Mouse (Mus musculus) frontal cortex, postnatal 14 days (tissue): ENCODE data around the gene Phf13.
A peak's percentile ranks its signal among the peaks of the same experiment; 100 is the strongest.
"Not testable (repeated sequence)": the region's sequence is repeated elsewhere in the genome, so short reads cannot be mapped to it uniquely, and the experiment has no call there.

ENCODE experiments used
- DNase-seq, 2 experiments: peaks; one replicate each; pipeline ENCODE4 v3.0.0; 2022; ENCODE audit warnings: low spot score in 2 of 2

The Phf13 gene

DNA sequence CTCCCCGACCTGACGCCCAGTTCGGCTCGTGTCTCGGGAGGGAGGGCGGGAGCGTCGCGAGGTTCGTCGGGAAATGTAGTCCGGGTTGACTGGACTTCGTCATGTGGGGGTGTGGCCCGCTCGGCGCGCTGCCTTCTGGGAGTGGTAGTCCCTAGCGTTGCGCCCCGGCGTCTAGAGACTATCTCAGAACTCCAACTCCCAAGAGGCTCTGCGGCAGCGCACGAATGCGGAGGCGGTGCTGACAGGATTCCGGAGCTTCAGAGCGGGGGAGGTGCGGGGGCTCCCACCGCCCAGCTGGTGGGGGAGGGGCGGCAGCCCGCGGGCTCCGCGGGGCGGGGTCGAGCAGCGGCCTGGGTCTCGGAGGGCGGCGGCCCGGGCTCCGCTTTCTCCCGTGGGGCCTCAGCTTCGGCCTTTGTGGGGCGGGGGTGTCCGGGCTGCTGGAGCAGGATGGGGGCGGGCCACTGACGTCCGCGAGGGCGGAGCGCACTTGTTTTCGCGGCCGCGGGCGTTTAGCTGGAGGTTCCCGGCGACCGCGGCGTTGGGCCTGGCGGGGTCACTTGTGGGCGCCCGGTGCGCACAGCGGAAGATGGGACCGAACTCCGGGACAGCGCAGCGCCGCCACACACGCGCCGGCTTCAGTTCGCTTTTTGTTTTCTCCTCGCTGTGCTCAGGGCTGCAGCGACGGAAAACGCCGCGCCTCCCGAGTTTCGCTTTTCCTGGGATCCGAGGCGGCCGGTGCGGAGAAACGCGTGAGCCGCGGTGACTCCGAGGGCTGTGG lies at the start of gene Phf13:
TSS of gene Phf13 (minus strand) at position 86 of the 778 bp plus-strand sequence.
- peak; percentile 97 to 98 for DNase-seq

DNA sequence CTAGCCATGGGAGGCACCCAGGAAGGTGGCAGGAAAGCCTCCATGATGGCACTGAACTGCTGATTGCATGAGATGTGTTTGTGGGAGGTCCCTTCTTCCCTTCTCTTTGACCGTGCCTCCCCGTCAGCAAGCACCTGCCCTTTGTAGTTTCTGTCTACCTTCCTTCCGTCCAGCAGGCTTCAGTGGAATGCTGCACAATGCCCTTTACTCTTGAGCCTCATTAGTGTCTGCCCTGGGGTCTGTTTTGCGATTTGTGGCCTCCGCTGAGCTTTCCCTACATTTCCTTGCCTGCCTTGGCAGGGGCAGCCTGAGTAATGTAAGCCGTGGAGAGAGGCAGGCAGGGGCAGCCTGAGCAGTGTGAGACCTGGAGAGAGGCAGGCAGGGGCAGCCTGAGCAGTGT lies 48.6 kb upstream of the Phf13 start:
- no peak for DNase-seq

DNA sequence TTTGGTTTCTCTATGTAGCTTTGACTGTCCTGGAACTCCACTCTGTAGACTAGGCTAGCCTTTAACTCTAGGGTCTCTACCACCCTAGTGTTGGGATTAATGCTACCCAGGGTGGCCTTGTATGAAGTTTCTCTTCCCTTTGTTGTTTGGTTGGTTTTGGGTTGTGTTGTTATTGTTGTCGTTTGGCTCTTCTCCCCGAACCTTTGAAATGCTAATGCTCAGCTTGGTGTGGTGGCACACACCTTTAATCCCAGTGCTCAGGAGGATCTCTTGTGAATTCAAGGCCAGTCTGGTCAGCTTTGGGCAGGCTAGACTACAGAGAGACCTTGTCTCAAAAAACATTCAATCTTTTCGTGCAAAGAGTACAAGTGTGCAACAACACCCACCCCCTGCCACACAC lies 47.1 kb upstream of the Phf13 start:
- DNase-seq, result no peak

DNA sequence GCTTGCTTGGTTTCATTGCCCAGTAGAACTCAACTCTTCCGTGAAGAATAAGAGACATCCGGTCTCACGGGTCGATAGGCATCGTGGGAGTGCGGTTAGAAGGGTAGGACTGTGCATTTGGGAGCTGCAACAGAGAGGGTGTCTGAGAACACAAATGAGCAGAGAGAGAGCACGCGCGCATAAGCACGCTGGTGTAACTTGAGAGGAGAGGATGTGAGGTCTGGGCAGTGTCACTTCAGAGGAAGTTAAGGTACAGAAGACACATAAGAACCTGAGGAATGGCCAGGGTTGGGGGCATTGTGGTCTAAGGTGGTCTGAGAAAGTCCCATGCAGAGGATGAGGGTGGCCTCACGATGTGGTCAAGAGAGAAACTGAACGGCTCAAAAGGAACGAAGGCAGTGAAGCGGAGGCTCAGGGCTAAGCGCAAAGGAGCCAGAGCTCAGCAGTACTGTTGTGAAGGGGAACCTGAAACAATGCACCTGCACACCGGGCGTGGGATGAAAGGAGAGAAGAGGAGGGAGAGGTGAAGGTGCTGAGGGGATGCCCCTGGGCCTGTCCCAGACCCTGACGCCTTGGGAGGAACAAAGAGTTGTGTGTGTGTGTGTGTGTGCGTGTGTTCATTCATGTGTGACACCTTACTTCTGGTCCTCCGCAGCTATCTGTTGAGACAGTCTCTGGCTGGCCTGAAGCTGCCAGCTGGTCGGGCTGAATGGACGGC lies 46.0 kb upstream of the Phf13 start:
- DNase-seq, result no peak

DNA sequence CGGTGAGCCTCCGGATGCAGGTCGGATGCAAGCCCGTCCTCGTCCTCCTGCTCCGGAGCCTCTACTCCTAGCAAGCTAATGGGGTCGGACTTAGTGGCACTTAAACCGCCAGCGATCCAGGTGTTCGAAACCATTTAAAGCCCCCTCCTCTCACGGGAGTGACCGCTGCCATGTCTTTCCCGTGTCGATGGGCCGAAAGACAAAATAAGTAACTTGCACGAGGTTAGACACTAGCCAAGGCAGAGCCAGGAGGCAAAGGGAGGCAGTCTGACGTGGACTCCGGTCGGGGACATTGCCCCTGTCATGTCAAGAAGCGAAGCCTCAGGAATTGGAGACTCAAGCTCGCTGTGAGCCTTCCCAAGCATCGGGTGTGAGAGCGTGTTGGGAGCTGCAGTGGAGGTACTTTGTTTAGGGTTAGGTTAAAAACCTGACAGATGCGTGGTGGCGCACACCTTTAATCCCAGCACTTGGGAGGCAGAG lies 43.8 kb upstream of the Phf13 start:
- no peak for DNase-seq

DNA sequence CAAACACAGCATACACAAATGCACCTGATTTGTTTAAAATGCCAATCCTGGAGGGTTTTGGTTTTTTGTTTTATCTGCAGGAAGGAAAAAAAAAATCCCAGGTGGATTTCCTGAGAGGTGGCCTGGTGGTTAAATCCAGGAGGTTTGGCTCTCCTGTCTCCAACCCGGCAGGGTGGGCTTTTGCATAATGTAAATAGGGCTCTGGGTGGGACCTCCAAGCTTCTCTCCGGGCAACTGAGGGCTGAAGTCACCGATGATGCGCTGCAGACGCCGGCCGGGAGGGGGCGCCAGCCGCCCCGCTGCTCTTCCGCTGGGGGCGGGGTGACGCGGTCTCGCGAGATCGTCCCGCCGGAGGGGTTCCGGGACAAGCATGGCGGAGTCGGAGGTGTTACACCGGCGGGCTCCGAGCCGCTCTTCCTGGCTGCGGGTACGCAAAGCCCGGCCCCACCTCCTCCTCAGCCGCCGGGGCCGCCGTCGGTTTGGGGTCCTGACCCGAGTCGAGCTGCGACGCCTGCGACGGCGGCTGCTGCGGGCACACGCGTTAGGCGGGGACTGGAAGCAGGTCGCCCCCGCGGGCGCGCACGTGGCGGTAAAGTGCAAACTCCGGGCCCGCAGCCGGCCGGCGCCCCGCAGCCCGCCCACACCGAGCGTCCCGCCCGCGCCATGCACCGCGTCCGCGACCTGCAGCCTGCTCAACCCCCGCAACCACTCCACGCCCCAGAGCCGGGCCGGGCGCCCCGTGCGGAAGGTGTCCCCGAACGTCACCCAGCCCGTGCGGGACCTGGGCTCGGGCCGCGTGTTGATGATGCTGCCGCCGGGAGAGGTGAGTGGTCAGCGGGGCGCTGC lies 43.1 kb upstream of the Phf13 start, which contains the start of gene Nol9:
TSS of gene Nol9 (plus strand) at position 337 of the 846 bp plus-strand sequence.
- DNase-seq, result peak; percentile 80 to 91

DNA sequence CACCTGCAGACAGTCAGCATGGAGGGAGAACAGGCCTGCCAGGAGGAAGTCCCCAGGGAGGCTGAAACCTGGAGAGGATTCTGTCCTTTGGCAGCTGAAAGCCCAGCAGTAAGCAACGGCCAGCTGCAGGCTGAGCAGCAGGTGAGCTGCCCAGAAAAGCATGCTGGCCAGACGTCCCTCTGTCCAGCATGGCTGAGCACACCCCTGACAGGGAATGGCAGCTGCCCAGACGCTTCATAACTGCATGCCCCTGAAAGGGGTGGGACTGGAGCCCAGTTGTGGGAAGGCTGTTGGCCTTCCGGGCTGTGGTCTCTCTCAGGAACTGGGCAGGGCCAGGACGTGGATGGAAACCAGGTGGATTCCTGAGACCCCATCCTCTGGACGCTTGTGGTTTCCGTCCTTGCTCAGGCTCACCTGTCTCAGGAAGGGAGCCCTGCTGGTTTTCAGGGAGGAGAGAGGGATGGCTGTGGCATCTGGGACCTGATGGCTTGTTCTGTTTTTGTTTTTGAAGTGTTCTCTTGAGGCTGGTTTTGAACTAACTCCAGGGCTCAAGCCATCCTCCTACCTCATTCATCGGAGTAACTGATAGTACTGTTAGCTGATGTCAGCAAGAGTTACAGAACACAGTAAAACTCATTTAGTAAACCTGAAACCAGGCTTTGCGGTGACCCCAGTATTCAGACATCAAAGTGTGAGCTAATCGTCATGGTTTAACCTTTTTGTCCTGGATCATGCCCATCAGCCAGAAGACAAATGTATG lies 42.3 kb upstream of the Phf13 start, which contains the start of gene Tas1r1:
TSS of gene Tas1r1 (minus strand) at position 344 of the 760 bp plus-strand sequence.
- DNase-seq, result no peak

DNA sequence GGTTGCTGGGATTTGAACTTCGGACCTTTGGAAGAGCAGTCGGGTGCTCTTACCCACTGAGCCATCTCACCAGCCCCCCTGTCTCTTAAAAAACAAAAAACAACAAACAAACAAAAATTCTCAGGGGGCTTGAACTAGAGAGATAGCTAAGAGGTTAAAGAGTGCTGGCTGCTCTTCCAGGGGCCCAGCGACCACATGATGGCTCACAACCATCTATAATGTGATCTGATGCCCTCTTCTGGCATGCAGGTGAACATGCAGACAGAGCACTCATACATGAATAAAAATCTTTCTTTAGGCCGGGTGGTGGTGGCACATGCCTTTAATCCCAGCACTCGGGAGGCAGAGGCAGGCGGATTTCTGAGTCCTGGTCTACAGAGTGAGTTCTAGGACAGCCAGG lies 40.4 kb upstream of the Phf13 start:
- DNase-seq, result not testable (repeated sequence)

DNA sequence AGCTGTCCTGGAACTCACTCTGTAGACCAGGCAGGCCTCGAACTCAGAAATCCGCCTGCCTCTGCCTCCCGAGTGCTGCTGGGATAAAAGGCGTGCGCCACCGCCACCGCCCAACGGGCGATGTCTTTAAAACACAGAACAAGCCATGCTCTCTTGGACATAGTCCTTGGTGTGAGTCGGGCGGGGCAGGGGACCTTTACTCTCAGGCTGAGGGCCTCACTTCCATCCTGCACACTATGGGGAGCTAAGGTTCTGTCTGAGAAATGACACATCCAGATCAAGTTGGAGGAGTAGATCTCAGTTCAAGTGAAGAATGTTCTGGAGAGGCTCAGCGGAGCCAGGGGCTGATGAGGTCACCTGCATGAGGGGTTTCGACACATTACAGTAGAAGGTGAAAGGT lies 36.9 kb upstream of the Phf13 start:
- DNase-seq, result no peak

DNA sequence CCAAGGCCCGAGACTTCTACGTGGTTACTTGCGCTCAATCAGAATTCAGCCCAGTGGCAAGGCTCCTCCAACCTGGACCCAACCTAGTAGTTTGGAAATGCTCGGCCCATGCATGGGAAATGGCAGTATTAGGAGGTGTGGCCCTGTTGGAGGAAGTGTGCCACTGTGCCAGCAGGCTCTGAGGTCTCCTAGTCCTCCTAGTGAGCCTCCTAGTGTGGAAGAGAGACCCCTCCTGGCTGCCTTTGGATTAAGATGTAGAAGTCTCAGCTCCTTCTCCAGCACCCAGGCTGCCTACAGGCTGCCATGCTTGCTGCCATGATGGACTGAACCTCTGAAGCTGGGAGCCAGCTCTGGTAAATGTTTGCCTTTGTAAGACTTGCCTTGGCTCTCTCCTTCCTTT lies 33.9 kb upstream of the Phf13 start:
- no peak for DNase-seq

DNA sequence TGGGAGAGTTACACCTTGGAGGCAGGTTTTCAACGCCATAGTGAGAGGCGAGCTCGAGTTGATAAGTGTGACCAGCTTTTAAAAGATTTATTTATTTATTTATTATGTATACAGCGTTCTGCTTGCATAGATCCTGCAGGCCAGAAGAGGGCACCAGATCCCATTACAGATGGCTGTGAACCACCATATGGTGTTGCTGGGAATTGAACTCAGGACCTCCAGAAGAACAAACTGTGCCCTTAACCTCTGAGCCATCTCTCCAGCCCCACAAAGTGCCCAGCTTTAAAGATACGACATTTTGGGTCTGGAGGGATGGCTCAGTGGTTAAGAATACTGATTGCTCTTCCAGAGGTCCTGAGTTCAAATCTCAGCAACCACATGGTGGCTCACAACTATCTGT lies 33.0 kb upstream of the Phf13 start:
- no peak for DNase-seq

DNA sequence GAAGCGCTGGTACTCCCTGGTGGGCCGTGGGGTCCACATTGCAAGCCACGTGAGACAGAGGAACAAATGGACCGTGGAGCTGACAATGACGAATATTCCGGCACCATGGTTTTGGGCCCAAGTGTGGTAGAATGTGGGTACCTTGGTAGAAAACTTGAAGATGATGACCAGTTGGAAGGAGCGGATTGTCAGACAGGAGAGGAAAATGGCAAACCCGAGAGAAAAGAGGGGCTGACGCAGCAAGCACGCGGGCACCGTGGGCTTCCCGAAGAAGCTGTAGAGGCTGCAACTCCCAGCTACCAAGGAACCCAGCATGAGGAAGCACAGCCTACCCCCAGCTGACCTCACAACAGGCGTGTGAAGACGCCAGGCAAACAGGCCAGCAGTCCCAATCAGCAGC lies 32.4 kb upstream of the Phf13 start:
- no peak for DNase-seq

DNA sequence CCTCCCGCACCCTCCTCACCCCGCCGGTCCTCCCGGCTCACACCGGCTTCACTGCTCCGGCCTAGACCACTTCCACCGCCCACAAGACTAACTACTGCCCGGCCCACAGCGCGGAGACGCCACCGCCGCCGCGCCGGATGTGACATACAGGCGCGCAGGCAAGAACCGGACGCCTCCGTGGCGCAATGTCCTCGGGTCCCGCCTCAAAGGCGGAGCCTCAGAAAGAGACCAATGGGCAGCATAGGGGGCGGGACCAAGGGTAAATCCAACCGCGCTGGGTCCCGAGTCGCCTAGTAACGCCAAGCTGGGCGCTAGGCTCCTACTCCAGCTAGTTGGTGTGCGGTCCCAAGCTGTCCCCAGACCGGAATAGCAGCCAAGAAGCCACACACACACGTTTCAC lies 31.5 kb upstream of the Phf13 start, which contains the start of gene Zbtb48:
TSS of gene Zbtb48 (minus strand) at position 148 of the 400 bp plus-strand sequence.
- peak; percentile 94 to 95 for DNase-seq

DNA sequence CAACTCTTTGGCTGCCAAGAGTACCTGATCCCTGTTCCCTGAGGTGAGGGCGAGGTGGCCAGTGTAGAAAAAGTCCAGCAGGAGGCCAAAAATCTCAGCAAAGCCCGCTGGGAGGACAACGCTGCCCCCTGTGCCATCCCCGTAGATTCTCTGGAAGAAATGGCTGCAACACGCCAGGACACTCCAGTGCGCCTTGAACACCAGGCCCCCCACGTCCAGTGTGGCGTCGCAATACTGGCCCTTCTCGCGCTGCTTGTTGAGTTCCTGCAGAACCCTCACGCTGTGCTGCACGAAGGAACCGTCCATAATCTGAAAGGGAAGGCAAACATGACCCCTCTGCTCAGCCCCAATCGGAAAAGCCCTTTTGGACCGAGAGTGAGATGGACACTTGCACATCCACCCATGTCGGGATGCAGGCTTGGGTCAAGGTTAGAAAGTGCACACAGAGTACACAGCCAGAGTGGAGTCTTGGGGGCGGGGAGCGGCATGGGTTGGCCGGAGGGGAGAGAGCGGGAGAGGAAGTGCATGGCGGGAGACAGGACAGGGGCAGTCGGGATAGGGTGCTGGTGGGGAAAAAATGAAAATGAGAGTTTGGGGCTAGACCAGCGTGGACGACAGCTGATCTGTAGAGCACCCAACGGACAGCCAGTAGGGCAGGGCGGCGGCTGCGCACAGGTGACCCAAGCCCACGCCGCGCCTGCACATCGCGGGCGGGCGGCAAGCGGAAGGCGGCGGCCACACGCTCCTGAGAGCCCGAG lies 30.9 kb upstream of the Phf13 start:
- DNase-seq, result no peak

DNA sequence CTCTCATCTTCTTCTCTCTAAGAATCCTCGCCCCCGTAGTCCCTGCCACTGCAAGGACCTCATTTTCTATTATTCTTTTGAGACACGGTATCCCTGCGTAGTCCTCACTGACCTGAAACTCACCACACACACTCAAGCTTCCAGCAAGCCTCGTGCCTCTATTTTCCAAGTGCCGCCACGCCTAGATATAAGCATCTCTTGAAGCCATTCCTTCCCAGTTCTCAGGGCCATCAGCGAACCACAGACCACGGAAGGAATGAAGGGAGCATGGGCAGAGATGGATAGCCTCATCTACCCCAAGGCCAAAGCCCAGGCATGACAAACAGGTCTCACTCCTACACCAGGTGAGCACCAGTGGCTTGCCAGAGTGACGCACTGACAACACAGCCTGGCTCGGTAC lies 28.5 kb upstream of the Phf13 start:
- no peak for DNase-seq

DNA sequence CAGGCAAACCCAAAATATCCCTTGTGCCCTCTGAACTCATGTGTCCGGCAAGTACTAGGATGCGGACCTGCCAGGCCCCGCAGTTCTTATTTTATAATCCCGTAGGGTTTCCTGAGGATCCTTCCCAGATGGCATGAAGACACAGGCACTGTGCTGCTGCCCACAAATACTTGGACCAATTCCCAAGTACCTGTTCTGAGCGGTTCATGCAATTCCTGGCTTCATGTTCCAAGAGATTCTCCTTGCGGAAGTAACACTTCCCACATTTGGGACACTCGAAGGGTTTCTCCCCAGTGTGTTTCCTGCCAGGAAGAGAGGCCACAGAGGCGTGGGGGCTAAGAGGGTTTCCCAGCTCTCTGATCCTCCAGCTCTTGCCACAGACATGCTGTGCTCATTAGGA lies 26.4 kb upstream of the Phf13 start:
- no peak for DNase-seq

DNA sequence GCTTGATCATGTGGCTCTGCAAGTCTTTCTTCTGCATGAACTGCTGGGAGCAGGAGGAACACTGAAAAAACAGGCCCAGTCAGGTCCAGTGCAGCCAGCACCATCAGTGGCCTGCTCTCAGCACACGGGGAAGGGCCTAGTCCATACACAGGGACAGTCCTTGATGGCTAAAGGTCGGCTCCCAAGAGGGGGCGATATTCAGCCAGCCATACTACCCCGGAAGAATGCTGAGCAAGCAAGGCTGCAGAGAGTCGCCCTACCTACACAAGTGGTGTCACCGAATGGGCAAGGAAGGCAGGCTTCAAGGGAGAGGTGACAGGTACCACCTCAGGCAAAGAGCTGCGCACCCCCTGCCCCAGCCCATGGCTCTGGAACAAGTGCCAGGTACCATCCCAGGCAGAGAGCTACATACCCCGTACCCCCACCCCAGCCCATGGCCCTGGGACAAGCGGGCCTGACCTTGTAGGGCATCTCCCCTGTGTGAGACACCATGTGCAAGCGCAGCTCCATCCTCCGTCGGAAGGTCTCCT lies 25.6 kb upstream of the Phf13 start:
- DNase-seq, result no peak

DNA sequence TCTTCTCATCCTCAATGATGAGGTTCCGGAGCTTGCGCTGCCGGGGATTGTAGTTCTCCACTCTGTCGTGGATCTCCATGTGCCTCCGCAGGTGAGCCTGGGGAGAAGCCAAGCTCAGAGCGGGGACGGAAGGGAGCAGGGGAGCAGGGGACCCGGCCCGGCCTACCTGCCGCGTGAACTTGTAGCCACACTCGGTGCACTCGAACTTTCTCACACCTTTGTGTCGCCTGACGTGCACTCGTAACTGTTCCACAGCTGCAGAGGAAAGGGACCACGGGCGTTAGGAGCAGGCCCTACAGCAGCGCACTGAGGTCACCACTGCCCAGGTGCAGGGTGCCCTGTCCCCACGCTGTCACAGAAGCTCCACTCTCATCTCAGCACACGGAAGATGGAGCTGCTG lies 24.0 kb upstream of the Phf13 start:
- no peak for DNase-seq

DNA sequence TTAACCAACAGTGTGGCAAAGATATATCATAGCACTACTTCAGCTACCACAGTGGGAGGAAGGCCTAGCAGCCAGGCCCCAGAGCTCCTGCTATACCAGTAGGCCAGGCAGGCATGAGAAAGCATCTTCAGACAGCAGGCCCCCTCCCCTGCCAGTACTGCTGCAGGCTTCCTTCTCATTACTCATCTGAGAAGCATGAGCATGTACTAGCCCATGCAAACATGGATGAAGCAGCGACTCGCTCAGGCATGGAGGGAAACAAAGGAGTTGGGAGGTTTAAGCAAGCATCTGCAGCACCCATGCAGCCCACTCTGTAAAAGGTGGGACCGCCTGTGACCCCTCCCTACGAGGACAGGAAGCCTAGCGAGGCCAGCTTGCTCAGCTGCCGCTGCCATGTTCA lies 23.0 kb upstream of the Phf13 start:
- no peak for DNase-seq
